Mouse (Mus musculus): ENCODE measurements around the gene Zscan25. TPM values are rescaled to one million over a fixed set of nuclear protein-coding genes. Genes with fewer than 3 reads are reported as not detected.
"Not testable (repeated sequence)": the region's sequence is repeated elsewhere in the genome, so short reads cannot be mapped to it uniquely, and the experiment has no call there.

Gene Zscan25
- polyA plus RNA-seq (2016; fragmentation: Nextera tagmentation; extraction: Ambion mirVana) = 0.66 and 0.73 TPM in 2 replicates

- no peaks in the 10 kb centered on the region for H3K9me3 ChIP-seq
- peak within 1 kb of the TSS; percentile 79 for H3K9ac ChIP-seq
- peak within 1 kb of the TSS; percentile 74 for H3K4me3 ChIP-seq (replicated peaks)
- 0 out of 2 replicates have a peak, but pooled peaks cover 4% of the 10 kb centered on the region for H3K27me3 ChIP-seq
- peaks cover 27% of the 10 kb centered on the region for H3K36me3 ChIP-seq (replicated peaks)
- H3K4me2 ChIP-seq = peak within 1 kb of the TSS; percentile 67
- H3K4me1 ChIP-seq = peaks cover 13% of the 10 kb centered on the region
- under 1% methylated on average over 50 of the region's 50 CpGs for WGBS
- ATAC-seq (ENCODE audit: low FRiP score) = peak; percentile 99
- H3K27ac ChIP-seq = peak within 1 kb of the TSS; percentile 83
Observed at GRCm38 (mm10) chr5:145280371-145281143, at the start of gene Zscan25. Gene Zscan25, plus strand, starts transcription at chr5:145280500.

- H3K4me3 ChIP-seq (replicated peaks) = peak overlapping the region; percentile 99
- peaks cover 21% of the 10 kb centered on the region for H3K4me1 ChIP-seq
- ATAC-seq (ENCODE audit: low FRiP score) = no peak
- 87% methylated on average over 4 of the region's 4 CpGs for WGBS
- 0 out of 2 replicates have a peak, but pooled peaks cover 3% of the 10 kb centered on the region for H3K27me3 ChIP-seq
- 0 out of 2 replicates have a peak overlapping the region, but pooled peaks have one; percentile 98 for H3K9ac ChIP-seq
- no peak overlapping the region for H3K27ac ChIP-seq
- no peaks in the 10 kb centered on the region for H3K9me3 ChIP-seq
- peaks cover 24% of the 10 kb centered on the region for H3K36me3 ChIP-seq (replicated peaks)
- H3K4me2 ChIP-seq = peak overlapping the region; percentile 73
Observed at GRCm38 (mm10) chr5:145230641-145231040, 49.7 kb upstream of the Zscan25 start.

- no peaks in the 10 kb centered on the region for H3K9me3 ChIP-seq
- H3K4me2 ChIP-seq = peak within 1 kb of the TSS; percentile 73
- peak within 1 kb of the TSS; percentile 98 for H3K9ac ChIP-seq
- under 1% methylated on average over 42 of the region's 42 CpGs for WGBS
- peaks cover 21% of the 10 kb centered on the region for H3K4me1 ChIP-seq
- H3K27ac ChIP-seq = peak within 1 kb of the TSS; percentile 85
- H3K27me3 ChIP-seq = 0 out of 2 replicates have a peak, but pooled peaks cover 3% of the 10 kb centered on the region
- H3K4me3 ChIP-seq (replicated peaks) = peak within 1 kb of the TSS; percentile 99
- peak; percentile 98 for ATAC-seq (ENCODE audit: low FRiP score)
- H3K36me3 ChIP-seq (replicated peaks) = peaks cover 31% of the 10 kb centered on the region
Observed at GRCm38 (mm10) chr5:145231367-145231871, 48.9 kb upstream of the Zscan25 start, which contains the start of gene Zfp655. Gene Zfp655, plus strand, starts transcription at chr5:145231715.

- WGBS = 0% methylated on average over 36 of the region's 49 CpGs
- Histone ChIP-seq H3K9me3 (no peaks in the 10 kb centered on the region), H3K4me1 (peaks cover 21% of the 10 kb centered on the region), H3K27me3 (0 out of 2 replicates have a peak, but pooled peaks cover 3% of the 10 kb centered on the region), H3K9ac (peak overlapping the region; percentile 98), H3K4me2 (peak overlapping the region; percentile 73), H3K27ac (peak overlapping the region; percentile 85), H3K36me3 (replicated peaks) (peaks cover 33% of the 10 kb centered on the region), H3K4me3 (replicated peaks) (peak overlapping the region; percentile 99)
- peak; percentile 71 for ATAC-seq (ENCODE audit: low FRiP score)
Observed at GRCm38 (mm10) chr5:145231893-145232411, 48.3 kb upstream of the Zscan25 start.

- H3K36me3 ChIP-seq (replicated peaks) = peaks cover 50% of the 10 kb centered on the region
Observed at GRCm38 (mm10) chr5:145234636-145235035, 45.7 kb upstream of the Zscan25 start.

GRCm38 (mm10) chr5:145249520-145249919 lies 30.8 kb upstream of the Zscan25 start:
- ATAC-seq (ENCODE audit: low FRiP score) = no peak
- Histone ChIP-seq H3K36me3 (replicated peaks) (peaks cover 60% of the 10 kb centered on the region), H3K4me2 (no peak overlapping the region), H3K27me3 (no peaks in the 10 kb centered on the region), H3K9me3 (no peaks in the 10 kb centered on the region), H3K4me1 (no peaks in the 10 kb centered on the region), H3K9ac (no peak overlapping the region), H3K4me3 (replicated peaks) (no peak overlapping the region), H3K27ac (no peak overlapping the region)
- WGBS = 98% methylated on average over 3 of the region's 3 CpGs

More at GRCm38 (mm10) chr5:145234636-145235035, 45.7 kb upstream of the Zscan25 start:
- Histone ChIP-seq H3K9me3 (no peaks in the 10 kb centered on the region), H3K27ac (no peak overlapping the region), H3K27me3 (no peaks in the 10 kb centered on the region), H3K4me2 (no peak overlapping the region), H3K9ac (no peak overlapping the region), H3K4me3 (replicated peaks) (no peak overlapping the region), H3K4me1 (peaks cover 21% of the 10 kb centered on the region)
- ATAC-seq (ENCODE audit: low FRiP score) = no peak

GRCm38 (mm10) chr5:145273568-145273967 lies 6.7 kb upstream of the Zscan25 start:
- WGBS = 89% methylated on average over 2 of the region's 2 CpGs
- H3K27me3 ChIP-seq; H3K27ac ChIP-seq; ATAC-seq (ENCODE audit: low FRiP score); H3K9me3 ChIP-seq; H3K4me1 ChIP-seq; H3K4me2 ChIP-seq; H3K9ac ChIP-seq; H3K36me3 ChIP-seq (replicated peaks); H3K4me3 ChIP-seq (replicated peaks): not testable (repeated sequence)

- H3K36me3 ChIP-seq (replicated peaks) = peaks cover 21% of the 10 kb centered on the region
- peak overlapping the region; percentile 74 for H3K4me3 ChIP-seq (replicated peaks)
- 0 out of 2 replicates have a peak, but pooled peaks cover 4% of the 10 kb centered on the region for H3K27me3 ChIP-seq
- ATAC-seq (ENCODE audit: low FRiP score) = peak; percentile 56
- H3K9ac ChIP-seq = no peak overlapping the region
- no peaks in the 10 kb centered on the region for H3K9me3 ChIP-seq
- 88% methylated on average over 2 of the region's 2 CpGs for WGBS
- H3K27ac ChIP-seq = no peak overlapping the region
- no peak overlapping the region for H3K4me2 ChIP-seq
- H3K4me1 ChIP-seq = peaks cover 13% of the 10 kb centered on the region
Observed at GRCm38 (mm10) chr5:145279948-145280347, 352 bp upstream of the Zscan25 start.

- no peak overlapping the region for H3K4me3 ChIP-seq (replicated peaks)
- no peaks in the 10 kb centered on the region for H3K27me3 ChIP-seq
- H3K4me1 ChIP-seq = no peaks in the 10 kb centered on the region
- no peak for ATAC-seq (ENCODE audit: low FRiP score)
- 95% methylated on average over 5 of the region's 5 CpGs for WGBS
- no peak overlapping the region for H3K9ac ChIP-seq
- 0 out of 2 replicates have a peak, but pooled peaks cover 3% of the 10 kb centered on the region for H3K9me3 ChIP-seq
- H3K36me3 ChIP-seq (replicated peaks) = peaks cover 93% of the 10 kb centered on the region
- no peak overlapping the region for H3K4me2 ChIP-seq
- no peak overlapping the region for H3K27ac ChIP-seq
Observed at GRCm38 (mm10) chr5:145288382-145288781, 8.1 kb downstream of the Zscan25 start.

- Histone ChIP-seq H3K27me3 (no peaks in the 10 kb centered on the region), H3K4me2 (no peak overlapping the region), H3K27ac (no peak overlapping the region), H3K9ac (no peak overlapping the region), H3K4me3 (replicated peaks) (no peak overlapping the region), H3K9me3 (0 out of 2 replicates have a peak, but pooled peaks cover 3% of the 10 kb centered on the region), H3K4me1 (no peaks in the 10 kb centered on the region), H3K36me3 (replicated peaks) (peaks cover 76% of the 10 kb centered on the region)
- WGBS = 96% methylated on average over 16 of the region's 16 CpGs
- ATAC-seq (ENCODE audit: low FRiP score) = no peak
Observed at GRCm38 (mm10) chr5:145290697-145291096, 10.4 kb downstream of the Zscan25 start.

GRCm38 (mm10) chr5:145292398-145292797 lies 12.1 kb downstream of the Zscan25 start:
- H3K4me1 ChIP-seq = no peaks in the 10 kb centered on the region
- H3K27ac ChIP-seq = no peak overlapping the region
- H3K9ac ChIP-seq = no peak overlapping the region
- H3K4me2 ChIP-seq = no peak overlapping the region
- 93% methylated on average over 6 of the region's 6 CpGs for WGBS
- H3K9me3 ChIP-seq = 0 out of 2 replicates have a peak, but pooled peaks cover 3% of the 10 kb centered on the region
- no peaks in the 10 kb centered on the region for H3K27me3 ChIP-seq
- no peak for ATAC-seq (ENCODE audit: low FRiP score)
- no peak overlapping the region for H3K4me3 ChIP-seq (replicated peaks)
- H3K36me3 ChIP-seq (replicated peaks) = peaks cover 63% of the 10 kb centered on the region

- H3K4me1 ChIP-seq = no peaks in the 10 kb centered on the region
- no peak for ATAC-seq (ENCODE audit: low FRiP score)
- H3K4me2 ChIP-seq = no peak overlapping the region
Observed at GRCm38 (mm10) chr5:145300469-145300868, 20.2 kb downstream of the Zscan25 start.

More at GRCm38 (mm10) chr5:145300469-145300868, 20.2 kb downstream of the Zscan25 start:
- H3K36me3 ChIP-seq (replicated peaks) = no peaks in the 10 kb centered on the region
- H3K9ac ChIP-seq = no peak overlapping the region
- H3K9me3 ChIP-seq = no peaks in the 10 kb centered on the region
- H3K27ac ChIP-seq = no peak overlapping the region
- H3K27me3 ChIP-seq = no peaks in the 10 kb centered on the region
- H3K4me3 ChIP-seq (replicated peaks) = no peak overlapping the region
